Mouse (Mus musculus) ES-Bruce4 (cell line): ENCODE results near the gene Unkl. TPM values are rescaled to one million over a fixed set of nuclear protein-coding genes. Genes with fewer than 3 reads are reported as not detected.

Experiments used
- H3K27ac ChIP-seq: 2 replicates; pipeline ENCODE4 v1.5.1; 2012; ENCODE audit warnings: low read length, inconsistent platforms; ENCODE audit not compliant: insufficient read depth
- H3K27me3 ChIP-seq: 2 replicates; pipeline ENCODE4 v1.6.1; 2012; ENCODE audit warnings: mild to moderate bottlenecking, low read length, inconsistent platforms; ENCODE audit not compliant: control insufficient read depth, poor library complexity, insufficient read depth, severe bottlenecking
- H3K36me3 ChIP-seq: 2 replicates; pipeline ENCODE4 v1.6.1; 2012; ENCODE audit warnings: inconsistent platforms, mild to moderate bottlenecking, low read length, moderate library complexity; ENCODE audit not compliant: control insufficient read depth, poor library complexity, insufficient read depth, severe bottlenecking
- H3K4me1 ChIP-seq: one replicate; pipeline ENCODE4 v1.8.1; 2011; ENCODE audit warnings: low read length; ENCODE audit not compliant: control insufficient read depth, insufficient read depth
- H3K4me3 ChIP-seq: 2 replicates; pipeline ENCODE4 v1.5.1; 2011; ENCODE audit warnings: low read depth, mild to moderate bottlenecking, low read length
- H3K9ac ChIP-seq: 2 replicates; pipeline ENCODE4 v1.6.1; 2012; ENCODE audit warnings: low read depth, mild to moderate bottlenecking, inconsistent platforms; ENCODE audit not compliant: poor library complexity, severe bottlenecking
- H3K9me3 ChIP-seq: replicated peaks from 2 replicates; pipeline ENCODE4 v1.6.1; 2012; ENCODE audit warnings: mild to moderate bottlenecking, low read length, inconsistent platforms; ENCODE audit not compliant: control insufficient read depth, poor library complexity, insufficient read depth, severe bottlenecking
- CTCF ChIP-seq: IDR thresholded peaks from one replicate; pipeline ENCODE4 v1.8.1; 2011; ENCODE audit warnings: low read depth, low read length
- EP300 ChIP-seq: IDR thresholded peaks from 2 replicates; pipeline ENCODE4 v1.6.1; 2011; ENCODE audit warnings: low read depth, low read length; ENCODE audit not compliant: insufficient read depth
- POLR2A ChIP-seq: IDR thresholded peaks from one replicate; pipeline ENCODE4 v1.8.1; 2011; ENCODE audit warnings: low read length; ENCODE audit not compliant: insufficient read depth
- polyA plus RNA-seq: library from polyadenylated mRNA; stranded (reverse); fragments of >200 nt; gene quantifications from 2 replicates; pipeline ENCODE4 v1.2.4, GENCODE M21; 2011; ENCODE audit warnings: low read depth; ENCODE audit not compliant: missing spikeins, insufficient read depth, insufficient read length

Unkl gene
- polyA plus RNA-seq, 1 experiment, result 22.9 TPM

GRCm38 (mm10) chr17:25165970-25166671 lies 22.1 kb upstream of the Unkl start:
- no peaks in the 10 kb centered on the region for H3K4me1 ChIP-seq
- H3K4me3 ChIP-seq, result no peak overlapping the region
- no peak overlapping the region for H3K27ac ChIP-seq
- no peaks in the 10 kb centered on the region for H3K9me3 ChIP-seq
- H3K9ac ChIP-seq, result no peak overlapping the region
- TF ChIP-seq POLR2A (no peak), CTCF (no peak), EP300 (no peak)
- H3K27me3 ChIP-seq, result no peaks in the 10 kb centered on the region
- no peaks in the 10 kb centered on the region for H3K36me3 ChIP-seq

DNA sequence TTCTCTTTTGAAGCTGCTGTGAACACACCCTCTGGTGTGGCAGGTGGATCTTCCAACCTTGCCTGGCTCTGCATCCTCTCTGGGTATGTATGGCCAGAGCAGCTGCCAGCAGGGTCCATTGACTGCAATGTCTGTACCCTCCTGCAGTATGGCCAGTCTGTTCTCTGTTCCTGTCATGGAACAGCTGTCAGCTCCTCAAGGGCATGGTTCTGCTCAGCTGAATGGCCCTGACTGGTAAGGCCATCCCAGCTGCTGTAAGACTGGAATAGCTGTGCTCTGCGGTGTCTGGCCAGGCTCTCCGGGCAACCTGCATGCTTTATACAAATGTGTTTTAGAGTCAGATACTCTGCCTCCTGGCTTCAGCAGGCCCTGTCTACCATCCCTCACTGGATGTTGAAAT lies 18.5 kb upstream of the Unkl start:
- Histone ChIP-seq H3K36me3 (no peaks in the 10 kb centered on the region), H3K9ac (no peak overlapping the region), H3K27ac (no peak overlapping the region), H3K4me3 (no peak overlapping the region), H3K4me1 (peaks cover 2% of the 10 kb centered on the region), H3K9me3 (no peaks in the 10 kb centered on the region), H3K27me3 (no peaks in the 10 kb centered on the region)
- no peak for TF ChIP-seq CTCF
- no peak for TF ChIP-seq POLR2A
- no peak for TF ChIP-seq EP300

GRCm38 (mm10) chr17:25172558-25172957 lies 15.6 kb upstream of the Unkl start:
- Histone ChIP-seq H3K4me1 (peaks cover 2% of the 10 kb centered on the region), H3K9me3 (no peaks in the 10 kb centered on the region), H3K27me3 (no peaks in the 10 kb centered on the region), H3K9ac (no peak overlapping the region), H3K27ac (no peak overlapping the region), H3K4me3 (no peak overlapping the region), H3K36me3 (no peaks in the 10 kb centered on the region)
- TF ChIP-seq POLR2A, result no peak
- no peak for TF ChIP-seq CTCF
- no peak for TF ChIP-seq EP300

- Histone ChIP-seq H3K9me3 (no peaks in the 10 kb centered on the region), H3K4me1 (peaks cover 2% of the 10 kb centered on the region), H3K36me3 (no peaks in the 10 kb centered on the region), H3K27me3 (no peaks in the 10 kb centered on the region), H3K4me3 (no peak within 1 kb of the TSS), H3K9ac (no peak within 1 kb of the TSS), H3K27ac (no peak within 1 kb of the TSS)
- no peak for TF ChIP-seq EP300
- no peak for TF ChIP-seq CTCF
- TF ChIP-seq POLR2A, result no peak
Observed at GRCm38 (mm10) chr17:25175411-25175810, 12.8 kb upstream of the Unkl start, which contains the start of gene Gm38655. Gene Gm38655, minus strand, starts transcription at chr17:25175471.

DNA sequence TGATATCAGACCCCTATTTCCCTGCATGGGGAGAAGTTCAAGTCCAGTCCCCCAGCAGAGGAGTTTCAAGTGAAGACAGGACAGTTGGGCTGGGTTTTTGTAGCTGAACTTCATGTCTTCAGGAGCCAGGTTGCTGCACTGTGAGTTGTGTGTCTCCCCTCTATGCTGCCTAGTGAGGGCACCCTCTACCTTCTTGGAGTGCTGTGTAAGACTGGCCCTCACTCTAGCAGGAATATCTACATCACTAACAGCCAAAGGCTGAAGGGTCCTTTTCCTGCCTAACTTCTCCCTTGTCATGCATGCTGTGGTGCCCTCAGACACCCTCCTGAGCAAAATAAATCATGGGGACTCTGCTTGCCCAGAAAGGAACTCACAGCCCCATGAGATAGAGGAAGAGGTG lies 5.0 kb upstream of the Unkl start:
- H3K4me3 ChIP-seq, result no peak overlapping the region
- H3K9me3 ChIP-seq, result no peaks in the 10 kb centered on the region
- TF ChIP-seq POLR2A (no peak), CTCF (no peak), EP300 (no peak)
- 0 out of 2 replicates have a peak, but pooled peaks cover 3% of the 10 kb centered on the region for H3K36me3 ChIP-seq
- no peak overlapping the region for H3K9ac ChIP-seq
- H3K27ac ChIP-seq, result no peak overlapping the region
- no peaks in the 10 kb centered on the region for H3K27me3 ChIP-seq
- no peaks in the 10 kb centered on the region for H3K4me1 ChIP-seq

DNA sequence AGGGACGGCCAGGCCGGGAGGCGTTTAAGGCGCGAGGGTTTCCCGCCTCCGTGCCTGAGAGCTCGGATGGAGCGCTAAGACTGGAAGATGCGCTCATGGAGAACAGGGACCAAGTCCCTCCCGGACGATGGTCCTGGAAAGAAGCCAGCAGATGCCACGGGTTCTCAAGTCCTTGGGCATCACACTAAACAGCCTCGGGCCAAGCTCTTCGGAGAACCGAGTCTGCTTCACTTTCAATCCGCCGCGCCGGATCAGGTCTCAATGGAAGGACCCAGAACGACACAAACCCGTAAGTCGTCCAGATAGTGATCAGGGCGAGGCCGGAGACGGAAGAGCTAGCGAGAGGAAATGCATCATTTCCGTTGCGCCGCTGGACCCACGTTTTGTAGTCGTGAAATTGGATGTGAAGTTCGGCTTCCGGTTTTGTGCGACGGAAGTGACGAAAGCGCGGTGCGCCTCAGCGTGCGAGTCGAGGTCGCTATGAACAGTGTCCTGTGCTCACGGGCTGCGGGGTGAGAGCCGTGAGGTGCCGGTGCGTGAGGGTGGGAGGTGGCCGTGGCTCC lies 4.0 kb upstream of the Unkl start, which contains the start of gene BC003965:
TSS of gene BC003965 (plus strand) at position 426 of the 563 bp plus-strand sequence.
- no peaks in the 10 kb centered on the region for H3K9me3 ChIP-seq
- peak within 1 kb of the TSS; percentile 35 for H3K27ac ChIP-seq
- 0 out of 2 replicates have a peak, but pooled peaks cover 3% of the 10 kb centered on the region for H3K36me3 ChIP-seq
- TF ChIP-seq EP300 (peak; percentile 79; the same call in 1 of the 2 replicates), CTCF (no peak), POLR2A (peak; percentile 82)
- H3K4me1 ChIP-seq, result no peaks in the 10 kb centered on the region
- H3K9ac ChIP-seq, result peak within 1 kb of the TSS; percentile 78
- H3K4me3 ChIP-seq, result peak within 1 kb of the TSS; percentile 87
- H3K27me3 ChIP-seq, result no peaks in the 10 kb centered on the region
